Mouse (Mus musculus) midbrain, embryonic 16.5 days (tissue): ENCODE data around the gene Ankrd40. TPM values are rescaled to one million over a fixed set of nuclear protein-coding genes. Genes with fewer than 3 reads are reported as not detected.

Source experiments
- ATAC-seq: fragments of 200-750 bp; cut with Nextera tagmentation; 2 replicates; pipeline ENCODE4 v1.8.0; 2017; ENCODE audit warnings: moderate TSS enrichment
- H3K27ac ChIP-seq: fragments of 300-500 bp; sonication (generic); 2 replicates; pipeline ENCODE4 v1.5.1; 2014; ENCODE audit warnings: mild to moderate bottlenecking, low read length, mixed read lengths
- H3K27me3 ChIP-seq: fragments of 300-500 bp; sonication (generic); 2 replicates; pipeline ENCODE4 v1.6.1; 2014; ENCODE audit warnings: low read depth, low read length, mixed read lengths; ENCODE audit not compliant: control insufficient read depth, insufficient read depth
- H3K36me3 ChIP-seq: fragments of 300-500 bp; sonication (generic); 2 replicates; pipeline ENCODE4 v1.6.1; 2014; ENCODE audit warnings: mild to moderate bottlenecking, low read length, moderate library complexity, mixed read lengths; ENCODE audit not compliant: control insufficient read depth, insufficient read depth
- H3K4me1 ChIP-seq: fragments of 300-500 bp; sonication (generic); 2 replicates; pipeline ENCODE4 v1.6.1; 2014; ENCODE audit warnings: mild to moderate bottlenecking, low read length, mixed read lengths; ENCODE audit not compliant: control insufficient read depth, insufficient read depth
- H3K4me2 ChIP-seq: fragments of 300-500 bp; sonication (generic); 2 replicates; pipeline ENCODE4 v1.6.1; 2014; ENCODE audit warnings: mild to moderate bottlenecking, low read length, mixed read lengths
- H3K4me3 ChIP-seq: fragments of 300-500 bp; sonication (generic); 2 replicates; pipeline ENCODE4 v1.5.1; 2014; ENCODE audit warnings: low read depth, mild to moderate bottlenecking, low read length, moderate library complexity, mixed read lengths
- H3K9ac ChIP-seq: fragments of 300-500 bp; sonication (generic); 2 replicates; pipeline ENCODE4 v1.6.1; 2014; ENCODE audit warnings: low read depth, low read length, mixed read lengths
- H3K9me3 ChIP-seq: fragments of 300-500 bp; sonication (generic); replicated peaks from 2 replicates; pipeline ENCODE4 v1.6.1; 2014; ENCODE audit warnings: mild to moderate bottlenecking, low read length, mixed read lengths; ENCODE audit not compliant: control insufficient read depth, poor library complexity, severe bottlenecking
- WGBS: fragments of 180-500 bp; shearing (Covaris S2); extraction: QIAGEN DNeasy Blood & Tissue Kit; methylation state at CpG from one replicate; pipeline ENCODE4 v1.1.7; 2014; 5-methylcytosine and 5-hydroxymethylcytosine counted together
- polyA plus RNA-seq: library from polyadenylated mRNA; unstranded; fragments of >200 nt; fragmentation: Nextera tagmentation; extraction: Ambion mirVana; gene quantifications from 2 replicates; pipeline ENCODE4 v1.2.1, GENCODE M21; 2015

Gene Ankrd40
- polyA plus RNA-seq, 1 experiment from 2014 or later: 10.2 TPM

DNA sequence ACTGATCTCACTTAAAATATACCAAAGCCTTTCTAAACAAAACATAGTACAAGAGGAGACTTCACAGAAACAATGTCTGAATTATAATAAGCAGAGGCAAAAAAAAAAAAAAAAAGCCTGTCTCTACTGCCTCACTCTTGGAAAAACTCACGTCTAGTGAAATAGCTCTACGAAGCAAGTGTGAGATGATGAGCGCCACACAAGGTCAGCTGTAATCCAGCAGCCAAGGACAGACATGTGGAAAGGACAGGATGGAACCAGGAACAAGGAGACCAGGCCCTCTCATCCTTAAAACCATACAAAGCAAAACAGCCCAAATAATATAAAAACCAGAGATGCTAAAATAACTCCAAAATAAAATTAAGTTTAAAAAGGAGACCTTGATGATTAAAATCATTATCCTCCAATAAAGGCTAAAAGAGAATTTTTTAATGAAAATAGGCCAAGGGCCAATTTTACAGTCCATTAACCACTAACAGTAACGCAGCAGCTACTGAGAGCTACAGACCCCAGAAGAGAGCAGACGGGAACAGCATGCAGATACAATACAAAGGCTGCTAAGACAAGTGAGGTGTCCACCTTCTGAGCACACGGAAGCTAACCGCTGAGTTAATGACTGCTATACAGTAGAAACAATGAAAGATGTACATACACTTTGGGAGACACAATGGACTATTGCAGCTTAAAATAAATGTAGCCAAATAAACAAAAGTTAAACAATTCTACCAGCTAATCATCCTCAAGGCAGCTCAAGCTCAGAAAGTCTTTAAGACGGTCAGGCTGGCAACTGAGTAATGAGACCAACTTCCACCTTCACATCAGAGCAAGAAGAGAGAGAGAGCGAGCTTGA lies 32.6 kb upstream of the Ankrd40 start:
- H3K4me1 ChIP-seq: no peaks in the 10 kb centered on the region
- no peak overlapping the region for H3K27ac ChIP-seq
- 70% methylated on average over 9 of the region's 9 CpGs for WGBS

GRCm38 (mm10) chr11:94312733-94313132 lies 15.1 kb upstream of the Ankrd40 start:
- Histone ChIP-seq H3K36me3 (no peaks in the 10 kb centered on the region), H3K27ac (no peak overlapping the region)
- WGBS: 93% methylated on average over 1 of the region's 1 CpGs

More for the DNA sequence above, 32.6 kb upstream of the Ankrd40 start:
- Histone ChIP-seq H3K4me3 (no peak overlapping the region), H3K9me3 (no peaks in the 10 kb centered on the region), H3K36me3 (peaks cover 43% of the 10 kb centered on the region), H3K4me2 (no peak overlapping the region), H3K9ac (no peak overlapping the region), H3K27me3 (no peaks in the 10 kb centered on the region)
- ATAC-seq: no peak

DNA sequence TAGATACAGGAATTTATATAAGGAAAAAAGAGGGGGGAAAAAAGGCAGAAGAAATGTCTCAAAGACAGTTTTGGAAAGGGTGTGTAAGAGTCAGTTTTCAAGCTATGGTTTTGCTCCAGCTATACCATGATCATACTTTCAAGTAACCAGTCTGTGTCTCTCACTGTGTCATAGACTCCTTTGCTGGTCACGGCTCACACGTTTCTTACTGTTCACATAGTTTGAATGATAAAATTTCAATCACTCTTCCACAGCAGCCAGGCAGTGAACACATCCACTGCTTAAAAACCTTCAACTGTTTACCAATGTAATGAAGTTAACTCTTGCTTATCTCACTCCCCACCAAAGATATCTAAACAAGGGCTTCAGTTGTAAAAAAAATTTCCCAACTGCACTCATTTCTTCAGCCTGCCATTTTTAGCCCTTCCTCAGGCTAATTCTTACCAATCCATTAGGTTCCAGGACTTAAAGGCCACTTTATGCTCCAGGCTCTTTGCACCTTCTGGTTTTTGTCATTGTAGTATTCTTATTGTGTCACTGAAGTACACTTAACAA lies 13.6 kb upstream of the Ankrd40 start:
- WGBS: 70% methylated on average over 2 of the region's 2 CpGs
- H3K4me1 ChIP-seq: peaks cover 38% of the 10 kb centered on the region

More at GRCm38 (mm10) chr11:94312733-94313132, 15.1 kb upstream of the Ankrd40 start:
- no peak overlapping the region for H3K4me2 ChIP-seq
- no peak overlapping the region for H3K4me3 ChIP-seq
- no peaks in the 10 kb centered on the region for H3K27me3 ChIP-seq
- no peak for ATAC-seq
- no peak overlapping the region for H3K9ac ChIP-seq
- H3K9me3 ChIP-seq: no peaks in the 10 kb centered on the region
- peaks cover 34% of the 10 kb centered on the region for H3K4me1 ChIP-seq

GRCm38 (mm10) chr11:94315308-94315707 lies 12.5 kb upstream of the Ankrd40 start:
- 75% methylated on average over 1 of the region's 1 CpGs for WGBS
- Histone ChIP-seq H3K9ac (no peak overlapping the region; the same call in 1 of the 2 replicates), H3K27me3 (no peaks in the 10 kb centered on the region), H3K9me3 (no peaks in the 10 kb centered on the region), H3K4me1 (peaks cover 49% of the 10 kb centered on the region), H3K4me2 (no peak overlapping the region), H3K27ac (no peak overlapping the region), H3K4me3 (no peak overlapping the region), H3K36me3 (no peaks in the 10 kb centered on the region)
- ATAC-seq: no peak

More for the DNA sequence above, 13.6 kb upstream of the Ankrd40 start:
- Histone ChIP-seq H3K4me3 (no peak overlapping the region), H3K9me3 (no peaks in the 10 kb centered on the region), H3K36me3 (no peaks in the 10 kb centered on the region), H3K27ac (no peak overlapping the region), H3K27me3 (no peaks in the 10 kb centered on the region), H3K4me2 (no peak overlapping the region), H3K9ac (no peak overlapping the region)
- ATAC-seq: no peak

DNA sequence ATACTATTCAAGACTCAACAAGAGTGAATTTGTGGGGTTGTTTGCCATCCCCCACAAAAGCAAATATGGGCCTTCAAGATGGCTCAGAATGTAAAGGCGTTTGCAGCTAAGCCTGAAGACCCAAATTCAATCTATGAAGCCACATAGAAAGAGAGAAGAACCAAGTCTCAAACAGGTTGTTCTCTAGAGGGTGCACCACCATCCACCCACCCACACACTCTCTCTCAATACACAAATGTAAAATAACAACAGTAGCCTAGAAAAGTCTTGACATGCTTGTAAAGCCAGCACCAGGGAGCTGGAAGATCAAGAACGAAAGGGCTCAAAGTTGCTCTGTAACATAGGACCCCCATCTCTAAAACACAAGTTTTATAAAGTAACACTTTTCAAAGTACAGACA lies 11.3 kb upstream of the Ankrd40 start:
- ATAC-seq: no peak
- Histone ChIP-seq H3K27me3 (no peaks in the 10 kb centered on the region), H3K9ac (no peak overlapping the region), H3K36me3 (no peaks in the 10 kb centered on the region), H3K4me2 (no peak overlapping the region), H3K9me3 (no peaks in the 10 kb centered on the region), H3K4me3 (no peak overlapping the region), H3K27ac (no peak overlapping the region), H3K4me1 (peaks cover 50% of the 10 kb centered on the region)
- WGBS: 88% methylated on average over 2 of the region's 2 CpGs

DNA sequence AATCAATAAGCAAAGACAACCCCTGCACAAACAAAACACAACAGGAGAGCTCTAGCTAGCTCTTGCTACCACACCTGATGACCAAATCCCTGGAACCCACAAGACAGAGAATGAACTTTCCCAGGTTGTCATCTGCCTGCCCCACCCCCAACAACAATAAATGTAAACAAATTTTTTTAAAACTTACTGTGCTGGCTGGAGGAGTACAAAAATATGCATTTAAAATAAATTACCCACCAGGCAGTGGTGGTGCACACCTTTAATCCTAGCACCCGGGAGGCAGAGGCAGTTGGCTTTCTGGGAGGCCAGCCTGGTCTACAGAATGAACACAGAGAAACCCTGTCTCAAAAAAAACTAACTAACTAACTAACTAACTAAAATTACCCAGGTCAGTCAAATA lies 10.8 kb upstream of the Ankrd40 start:
- Histone ChIP-seq H3K9ac (no peak overlapping the region), H3K36me3 (no peaks in the 10 kb centered on the region), H3K4me1 (peaks cover 49% of the 10 kb centered on the region), H3K4me3 (no peak overlapping the region), H3K27me3 (no peaks in the 10 kb centered on the region), H3K4me2 (no peak overlapping the region), H3K9me3 (no peaks in the 10 kb centered on the region), H3K27ac (no peak overlapping the region)
- WGBS: 88% methylated on average over 1 of the region's 1 CpGs
- no peak for ATAC-seq

- Histone ChIP-seq H3K27me3 (no peaks in the 10 kb centered on the region), H3K9ac (no peak overlapping the region), H3K4me1 (peaks cover 51% of the 10 kb centered on the region), H3K36me3 (no peaks in the 10 kb centered on the region), H3K9me3 (no peaks in the 10 kb centered on the region), H3K4me2 (no peak overlapping the region), H3K4me3 (no peak overlapping the region), H3K27ac (no peak overlapping the region)
- 42% methylated on average over 4 of the region's 4 CpGs for WGBS
- ATAC-seq: no peak
These were observed 10.3 kb upstream of the Ankrd40 start for GRCm38 (mm10) chr11:94317515-94317914.

GRCm38 (mm10) chr11:94318056-94318455 lies 9.7 kb upstream of the Ankrd40 start:
- Histone ChIP-seq H3K4me3 (no peak overlapping the region), H3K4me1 (peaks cover 52% of the 10 kb centered on the region), H3K27me3 (no peaks in the 10 kb centered on the region), H3K9ac (no peak overlapping the region), H3K36me3 (no peaks in the 10 kb centered on the region), H3K9me3 (no peaks in the 10 kb centered on the region), H3K4me2 (no peak overlapping the region), H3K27ac (no peak overlapping the region)
- WGBS: 87% methylated on average over 5 of the region's 5 CpGs
- ATAC-seq: no peak
